Mouse (Mus musculus) Muller cell, postnatal 12 days (primary cell): ENCODE measurements around the gene Fam187b.

Source experiments
- DNase-seq: peaks from one replicate; pipeline ENCODE4 v3.0.0-alpha.2; 2015; ENCODE audit errors: inconsistent ontology term

Fam187b gene

GRCm38 (mm10) chr7:31008889-31009288, 35.3 kb downstream of the Fam187b start:
- no peak for DNase-seq

- DNase-seq = no peak
Measured at GRCm38 (mm10) chr7:31012971-31013370, 39.4 kb downstream of the Fam187b start.

- DNase-seq = peak; percentile 71
Measured at GRCm38 (mm10) chr7:31017104-31017901, 43.7 kb downstream of the Fam187b start.

GRCm38 (mm10) chr7:31028609-31029008, 55.0 kb downstream of the Fam187b start:
- DNase-seq = no peak

- no peak for DNase-seq
Measured at GRCm38 (mm10) chr7:31030717-31031116, 57.1 kb downstream of the Fam187b start.

GRCm38 (mm10) chr7:31031731-31032130, 58.1 kb downstream of the Fam187b start:
- DNase-seq = no peak

- DNase-seq = no peak
Measured at GRCm38 (mm10) chr7:31033409-31034165, 60.0 kb downstream of the Fam187b start.

- no peak for DNase-seq
Measured at GRCm38 (mm10) chr7:31034789-31035188, 61.2 kb downstream of the Fam187b start.

GRCm38 (mm10) chr7:31035291-31035690, 61.7 kb downstream of the Fam187b start:
- DNase-seq = no peak

- DNase-seq = no peak
Measured at GRCm38 (mm10) chr7:31036917-31037316, 63.3 kb downstream of the Fam187b start.

- DNase-seq = no peak
Measured at GRCm38 (mm10) chr7:31037675-31038074, 64.1 kb downstream of the Fam187b start.

- DNase-seq = no peak
Measured at GRCm38 (mm10) chr7:31039011-31039410, 65.4 kb downstream of the Fam187b start.
